Mouse (Mus musculus): Measurements from ENCODE around the gene Gabrr2. TPM values are rescaled to one million over a fixed set of nuclear protein-coding genes. Genes with fewer than 3 reads are reported as not detected.

The Gabrr2 gene
- 0.37 and 0.65 TPM in 2 replicates for polyA plus RNA-seq (2015; fragmentation: Nextera tagmentation; extraction: Ambion mirVana)

GRCm38 (mm10) chr4:33062981-33063380 lies at the start of gene Gabrr2:
Gene Gabrr2, plus strand, starts transcription at chr4:33062999.
- H3K27ac ChIP-seq (ENCODE audit: low read length) = no peak within 1 kb of the TSS
- H3K9me3 ChIP-seq (ENCODE audit: control insufficient read depth, low read length) = no peaks in the 10 kb centered on the region
- H3K4me3 ChIP-seq (replicated peaks; ENCODE audit: low read length) = no peak within 1 kb of the TSS
- H3K36me3 ChIP-seq (ENCODE audit: control insufficient read depth, insufficient read depth) = no peaks in the 10 kb centered on the region
- H3K9ac ChIP-seq (replicated peaks; ENCODE audit: low read depth, low read length) = no peak within 1 kb of the TSS
- H3K4me2 ChIP-seq (ENCODE audit: low read length) = no peak within 1 kb of the TSS
- WGBS = 89% methylated on average over 4 of the region's 4 CpGs
- H3K4me1 ChIP-seq (replicated peaks; ENCODE audit: control insufficient read depth, insufficient read depth, low read length) = no peaks in the 10 kb centered on the region
- ATAC-seq = no peak
- no peaks in the 10 kb centered on the region for H3K27me3 ChIP-seq (replicated peaks; ENCODE audit: control insufficient read depth, insufficient read depth, low read length)

DNA sequence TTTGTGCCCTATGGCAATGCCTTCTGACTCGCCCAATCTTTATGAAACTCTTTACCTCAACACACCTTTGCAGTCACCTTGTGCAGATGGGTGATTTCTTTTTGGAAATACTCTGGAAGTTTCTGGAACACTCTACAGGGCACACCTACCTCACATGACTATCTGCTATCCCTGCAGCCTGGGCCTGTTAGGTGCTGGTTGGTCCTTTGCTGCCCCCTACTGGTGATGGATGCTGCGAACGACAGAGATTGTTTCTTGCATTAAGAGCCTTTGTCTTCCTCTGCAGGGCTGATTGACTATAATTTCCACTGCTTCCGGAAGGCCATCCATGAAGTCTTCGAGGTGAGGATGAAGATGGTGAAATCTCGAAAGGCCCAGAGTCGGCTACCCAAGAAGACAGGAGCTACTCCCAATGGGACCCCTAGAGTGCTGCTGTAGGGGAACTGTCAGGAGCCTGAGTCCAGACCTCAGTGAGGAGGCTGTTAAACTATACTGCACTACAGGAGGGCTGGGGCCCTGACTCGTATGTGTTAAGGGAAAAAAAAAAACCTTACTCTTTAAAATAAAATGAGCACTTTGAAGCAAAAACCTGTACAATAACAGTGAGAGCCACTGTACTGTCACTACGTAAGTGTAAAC lies 44.3 kb upstream of the Gabrr2 start:
- H3K36me3 ChIP-seq (ENCODE audit: control insufficient read depth, insufficient read depth) = no peaks in the 10 kb centered on the region; the same call in 1 of the 2 replicates
- no peaks in the 10 kb centered on the region for H3K27me3 ChIP-seq (replicated peaks; ENCODE audit: control insufficient read depth, insufficient read depth, low read length)
- peak; percentile 93 for ATAC-seq
- no peaks in the 10 kb centered on the region for H3K9me3 ChIP-seq (ENCODE audit: control insufficient read depth, low read length)
- peak overlapping the region; percentile 26; the same call in 1 of the 2 replicates for H3K9ac ChIP-seq (replicated peaks; ENCODE audit: low read depth, low read length)
- 47% methylated on average over 9 of the region's 9 CpGs for WGBS
- H3K4me3 ChIP-seq (replicated peaks; ENCODE audit: low read length) = no peak overlapping the region
- no peaks in the 10 kb centered on the region for H3K4me1 ChIP-seq (replicated peaks; ENCODE audit: control insufficient read depth, insufficient read depth, low read length)
- no peak overlapping the region for H3K4me2 ChIP-seq (ENCODE audit: low read length)
- H3K27ac ChIP-seq (ENCODE audit: low read length) = no peak overlapping the region

DNA sequence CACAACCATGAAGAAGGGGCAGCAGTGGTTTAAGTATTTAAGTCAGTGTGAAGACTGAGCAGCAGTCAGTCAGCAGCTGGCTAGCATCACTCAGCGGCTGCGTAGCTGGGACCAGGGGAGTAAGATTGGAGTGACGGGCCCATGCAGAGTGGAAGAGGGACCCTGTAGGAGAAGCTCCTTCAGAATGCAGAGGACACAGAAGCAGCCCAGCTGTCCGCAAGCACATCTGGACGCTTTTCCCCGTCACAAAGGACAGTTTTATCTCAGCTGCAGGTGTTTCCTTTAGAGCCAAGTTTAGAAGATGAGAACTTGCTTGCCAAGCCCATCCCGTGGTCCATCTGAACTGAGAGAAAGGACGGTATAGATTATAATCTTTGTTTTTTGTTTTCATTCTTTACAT lies 38.4 kb upstream of the Gabrr2 start:
- Histone ChIP-seq H3K9me3 (ENCODE audit: control insufficient read depth, low read length) (no peaks in the 10 kb centered on the region), H3K27me3 (replicated peaks; ENCODE audit: control insufficient read depth, insufficient read depth, low read length) (no peaks in the 10 kb centered on the region), H3K4me2 (ENCODE audit: low read length) (no peak overlapping the region), H3K27ac (ENCODE audit: low read length) (no peak overlapping the region), H3K4me1 (replicated peaks; ENCODE audit: control insufficient read depth, insufficient read depth, low read length) (no peaks in the 10 kb centered on the region), H3K9ac (replicated peaks; ENCODE audit: low read depth, low read length) (no peak overlapping the region), H3K36me3 (ENCODE audit: control insufficient read depth, insufficient read depth) (no peaks in the 10 kb centered on the region), H3K4me3 (replicated peaks; ENCODE audit: low read length) (no peak overlapping the region)
- WGBS = 85% methylated on average over 8 of the region's 8 CpGs
- no peak for ATAC-seq

- peaks cover 15% of the 10 kb centered on the region for H3K4me1 ChIP-seq (replicated peaks; ENCODE audit: control insufficient read depth, insufficient read depth, low read length)
- H3K9me3 ChIP-seq (ENCODE audit: control insufficient read depth, low read length) = no peaks in the 10 kb centered on the region
- WGBS = 83% methylated on average over 7 of the region's 7 CpGs
- H3K27ac ChIP-seq (ENCODE audit: low read length) = no peak overlapping the region
- ATAC-seq = no peak
- H3K9ac ChIP-seq (replicated peaks; ENCODE audit: low read depth, low read length) = no peak overlapping the region
- H3K36me3 ChIP-seq (ENCODE audit: control insufficient read depth, insufficient read depth) = no peaks in the 10 kb centered on the region
- no peak overlapping the region for H3K4me2 ChIP-seq (ENCODE audit: low read length)
- H3K4me3 ChIP-seq (replicated peaks; ENCODE audit: low read length) = no peak overlapping the region
- no peaks in the 10 kb centered on the region for H3K27me3 ChIP-seq (replicated peaks; ENCODE audit: control insufficient read depth, insufficient read depth, low read length)
Observed at GRCm38 (mm10) chr4:33029104-33029503, 33.7 kb upstream of the Gabrr2 start.

GRCm38 (mm10) chr4:33030264-33031194 lies 32.3 kb upstream of the Gabrr2 start:
- Histone ChIP-seq H3K9me3 (ENCODE audit: control insufficient read depth, low read length) (peaks cover under 1% of the 10 kb centered on the region; the same call in 1 of the 2 replicates), H3K4me2 (ENCODE audit: low read length) (peak overlapping the region; percentile 69), H3K36me3 (ENCODE audit: control insufficient read depth, insufficient read depth) (peaks cover under 1% of the 10 kb centered on the region; the same call in 1 of the 2 replicates), H3K4me3 (replicated peaks; ENCODE audit: low read length) (peak overlapping the region; percentile 96), H3K4me1 (replicated peaks; ENCODE audit: control insufficient read depth, insufficient read depth, low read length) (peaks cover 15% of the 10 kb centered on the region), H3K9ac (replicated peaks; ENCODE audit: low read depth, low read length) (peak overlapping the region; percentile 95), H3K27me3 (replicated peaks; ENCODE audit: control insufficient read depth, insufficient read depth, low read length) (no peaks in the 10 kb centered on the region), H3K27ac (ENCODE audit: low read length) (peak overlapping the region; percentile 95)
- ATAC-seq = peak; percentile 83
- 1% methylated on average over 52 of the region's 55 CpGs for WGBS

- Histone ChIP-seq H3K4me2 (ENCODE audit: low read length) (peak within 1 kb of the TSS; percentile 69), H3K27ac (ENCODE audit: low read length) (peak within 1 kb of the TSS; percentile 95), H3K27me3 (replicated peaks; ENCODE audit: control insufficient read depth, insufficient read depth, low read length) (no peaks in the 10 kb centered on the region), H3K9me3 (ENCODE audit: control insufficient read depth, low read length) (peaks cover 2% of the 10 kb centered on the region; the same call in 1 of the 2 replicates), H3K4me3 (replicated peaks; ENCODE audit: low read length) (peak within 1 kb of the TSS; percentile 96), H3K4me1 (replicated peaks; ENCODE audit: control insufficient read depth, insufficient read depth, low read length) (peaks cover 15% of the 10 kb centered on the region), H3K36me3 (ENCODE audit: control insufficient read depth, insufficient read depth) (peaks cover 4% of the 10 kb centered on the region; the same call in 1 of the 2 replicates), H3K9ac (replicated peaks; ENCODE audit: low read depth, low read length) (peak within 1 kb of the TSS; percentile 95)
- under 1% methylated on average over 78 of the region's 123 CpGs for WGBS
- peak; percentile 97 for ATAC-seq
Observed at GRCm38 (mm10) chr4:33031195-33031960, 31.4 kb upstream of the Gabrr2 start, which contains the start of gene Ube2j1. Gene Ube2j1, plus strand, starts transcription at chr4:33031416.

DNA sequence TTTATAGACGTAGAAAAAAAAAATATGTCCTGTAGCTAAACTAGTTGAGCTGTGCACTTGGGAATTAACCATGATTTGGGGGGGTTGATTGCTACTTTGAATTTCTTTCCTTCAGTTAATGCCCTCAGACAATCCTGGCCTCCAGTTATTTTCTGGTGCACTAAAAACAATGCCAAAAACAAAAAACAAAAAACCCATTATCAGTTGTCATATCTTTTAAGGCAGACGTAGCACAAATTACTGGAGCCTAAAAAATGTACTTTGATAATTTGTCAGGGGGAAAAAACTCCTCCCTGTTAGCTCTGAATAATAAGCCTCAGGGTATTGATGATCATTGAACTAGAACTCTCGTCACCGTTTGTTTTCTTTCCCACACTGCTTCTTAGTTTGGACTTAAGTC lies 30.8 kb upstream of the Gabrr2 start:
- H3K9ac ChIP-seq (replicated peaks; ENCODE audit: low read depth, low read length) = peak overlapping the region; percentile 95
- no peaks in the 10 kb centered on the region for H3K27me3 ChIP-seq (replicated peaks; ENCODE audit: control insufficient read depth, insufficient read depth, low read length)
- peaks cover 15% of the 10 kb centered on the region for H3K4me1 ChIP-seq (replicated peaks; ENCODE audit: control insufficient read depth, insufficient read depth, low read length)
- H3K36me3 ChIP-seq (ENCODE audit: control insufficient read depth, insufficient read depth) = peaks cover 4% of the 10 kb centered on the region; the same call in 1 of the 2 replicates
- peaks cover 2% of the 10 kb centered on the region; the same call in 1 of the 2 replicates for H3K9me3 ChIP-seq (ENCODE audit: control insufficient read depth, low read length)
- peak overlapping the region; percentile 96 for H3K4me3 ChIP-seq (replicated peaks; ENCODE audit: low read length)
- no peak overlapping the region; the same call in 1 of the 2 replicates for H3K27ac ChIP-seq (ENCODE audit: low read length)
- ATAC-seq = no peak
- 2% methylated on average over 4 of the region's 4 CpGs for WGBS
- peak overlapping the region; percentile 69 for H3K4me2 ChIP-seq (ENCODE audit: low read length)

DNA sequence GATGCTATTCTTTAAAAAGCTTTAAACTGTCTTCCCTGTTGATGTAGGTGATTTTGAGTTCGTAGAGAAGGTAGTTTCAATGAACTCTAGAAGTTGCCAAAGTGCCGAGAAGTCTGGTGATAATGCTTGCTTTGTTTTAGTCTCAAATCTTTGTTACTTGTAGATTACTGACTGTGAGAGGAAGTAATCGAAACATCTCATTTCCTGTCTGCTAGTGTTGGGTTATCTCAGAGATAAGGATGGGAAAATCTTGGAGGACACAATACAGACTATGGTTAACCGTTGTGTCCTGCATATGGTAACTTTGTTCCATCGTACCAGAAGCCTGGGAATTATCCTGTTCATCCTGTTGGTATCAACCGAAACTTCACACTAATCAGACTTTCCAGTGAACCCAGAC lies 29.3 kb upstream of the Gabrr2 start:
- no peaks in the 10 kb centered on the region for H3K27me3 ChIP-seq (replicated peaks; ENCODE audit: control insufficient read depth, insufficient read depth, low read length)
- no peak for ATAC-seq
- 87% methylated on average over 6 of the region's 6 CpGs for WGBS
- peaks cover 2% of the 10 kb centered on the region; the same call in 1 of the 2 replicates for H3K9me3 ChIP-seq (ENCODE audit: control insufficient read depth, low read length)
- no peak overlapping the region for H3K9ac ChIP-seq (replicated peaks; ENCODE audit: low read depth, low read length)
- H3K4me2 ChIP-seq (ENCODE audit: low read length) = no peak overlapping the region
- peaks cover 15% of the 10 kb centered on the region for H3K4me1 ChIP-seq (replicated peaks; ENCODE audit: control insufficient read depth, insufficient read depth, low read length)
- H3K4me3 ChIP-seq (replicated peaks; ENCODE audit: low read length) = no peak overlapping the region
- peaks cover 4% of the 10 kb centered on the region; the same call in 1 of the 2 replicates for H3K36me3 ChIP-seq (ENCODE audit: control insufficient read depth, insufficient read depth)
- H3K27ac ChIP-seq (ENCODE audit: low read length) = no peak overlapping the region
